In the genomic region with DNA sequence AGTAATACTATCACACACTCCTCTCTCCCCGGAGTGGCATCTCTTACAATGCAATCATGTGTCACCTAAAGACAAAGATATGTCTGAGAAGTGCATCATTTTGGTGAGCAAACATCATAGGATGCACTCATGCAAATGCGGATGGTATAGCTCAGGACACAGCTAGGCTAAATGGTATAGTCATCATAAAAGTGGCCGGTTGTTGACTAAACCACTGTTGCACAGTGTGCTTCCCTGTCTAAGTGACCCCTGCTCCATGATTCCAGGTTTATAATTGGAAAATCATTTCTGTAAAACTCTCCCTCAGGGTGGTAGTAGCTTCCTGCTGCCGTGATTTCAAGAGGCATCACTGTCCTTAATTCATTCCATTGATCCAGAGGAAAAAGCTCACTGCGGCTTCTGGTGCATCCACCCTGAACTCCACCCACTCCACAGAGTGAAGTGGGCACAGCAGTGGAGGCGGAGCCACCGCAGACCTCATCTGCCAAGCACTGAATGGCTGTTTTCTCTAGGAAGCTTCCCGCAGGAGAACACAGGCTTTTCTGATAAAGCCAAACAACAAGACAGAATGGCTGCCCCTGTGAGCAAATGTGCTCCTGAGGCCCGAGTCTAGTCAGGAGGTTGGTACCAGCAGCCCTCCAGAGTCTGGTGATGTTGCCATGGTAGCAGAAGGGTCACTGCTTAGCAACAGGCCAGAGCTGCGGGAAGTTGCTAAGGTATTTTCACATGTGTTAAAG, we compare ENCODE assay signal across 10 mouse cellular contexts. TPM values are rescaled to one million over a fixed set of nuclear protein-coding genes. Genes with fewer than 3 reads are reported as not detected.
DNase-seq lines count a peak whose midpoint lies in the region; ATAC-seq and TF ChIP-seq lines count a peak whose summit lies in the region.
"Had no signal": no experiment of that assay in that cellular context is flagged by ENCODE, and none has a peak within 500 bp of the region (broad histone marks: within the 10 kb centered on the region; RNA-seq: fewer than 3 reads in every experiment).

No protein-coding gene starts in this region.

- H3K27ac ChIP-seq in forebrain, embryonic 15.5 days (replicated peaks): peak overlapping the region; percentile 68
- peak overlapping the region; percentile 85 for H3K27ac ChIP-seq in midbrain, postnatal 0 days (ENCODE audit: low read depth, low read length)
- no peak overlapping the region for H3K27ac ChIP-seq in thymus, adult 2 months (ENCODE audit: control insufficient read depth, insufficient read depth, low read length)
- H3K27ac ChIP-seq: embryonic facial prominence, embryonic 13.5 days had no signal

- TF ChIP-seq CTCF in midbrain, postnatal 0 days (IDR thresholded peaks at IDR 0.05): no peak
- TF ChIP-seq CTCF in thymus, adult 2 months (IDR thresholded peaks at IDR 0.05; ENCODE audit: borderline replicate concordance, control insufficient read depth, extremely low read depth, insufficient read depth, low read length, poor library complexity): no peak

- peak; percentile 85 for ATAC-seq in forebrain, embryonic 15.5 days (replicated peaks)
- ATAC-seq in midbrain, postnatal 0 days (ENCODE audit: low FRiP score): peak; percentile 89
- no peak for ATAC-seq in megakaryocyte progenitor cell, adult 5-6 weeks (replicated peaks; ENCODE audit: poor library complexity)
- ATAC-seq: Patski had no signal

- no peak overlapping the region for H3K9ac ChIP-seq in forebrain, embryonic 15.5 days (replicated peaks)
- peak overlapping the region; percentile 39; the same call in 1 of the 2 replicates for H3K9ac ChIP-seq in midbrain, postnatal 0 days (replicated peaks; ENCODE audit: low read length, poor library complexity, severe bottlenecking)
- H3K9ac ChIP-seq: embryonic facial prominence, embryonic 13.5 days had no signal

- TF ChIP-seq POLR2A in thymus, adult 2 months (IDR thresholded peaks at IDR 0.05; ENCODE audit: control insufficient read depth, extremely low read depth, insufficient read depth, low read length, poor library complexity): no peak

- H3K27me3 ChIP-seq in forebrain, embryonic 15.5 days: no peaks in the 10 kb centered on the region
- no peaks in the 10 kb centered on the region for H3K27me3 ChIP-seq in midbrain, postnatal 0 days (ENCODE audit: insufficient read depth, low read length)
- H3K27me3 ChIP-seq in thymus, adult 2 months (ENCODE audit: control insufficient read depth, insufficient read depth, low read length): no peaks in the 10 kb centered on the region
- H3K27me3 ChIP-seq: embryonic facial prominence, embryonic 13.5 days had no signal

- H3K9me3 ChIP-seq in forebrain, embryonic 15.5 days: no peaks in the 10 kb centered on the region
- no peaks in the 10 kb centered on the region for H3K9me3 ChIP-seq in midbrain, postnatal 0 days (ENCODE audit: low read length)
- H3K9me3 ChIP-seq: embryonic facial prominence, embryonic 13.5 days had no signal

- peak; percentile 62 for DNase-seq in embryo, embryonic 10.5 days (ENCODE audit: low spot score)
- DNase-seq in layer of hippocampus, adult 9-11 months: peak; percentile 66
- DNase-seq in midbrain, postnatal 0 days (ENCODE audit: low spot score): peak; percentile 86
- DNase-seq in urinary bladder, postnatal 14 days (ENCODE audit: low spot score): no peak
- DNase-seq in urinary bladder, postnatal 10 days (ENCODE audit: low spot score): no peak
- DNase-seq in thymus, adult 2 months: no peak

- H3K36me3 ChIP-seq in forebrain, embryonic 15.5 days: no peaks in the 10 kb centered on the region
- no peaks in the 10 kb centered on the region for H3K36me3 ChIP-seq in midbrain, postnatal 0 days (ENCODE audit: insufficient read depth, low read length)
- H3K36me3 ChIP-seq in thymus, adult 2 months (ENCODE audit: control insufficient read depth, insufficient read depth, low read length): no peaks in the 10 kb centered on the region
- H3K36me3 ChIP-seq: embryonic facial prominence, embryonic 13.5 days had no signal

- no peak overlapping the region for H3K4me3 ChIP-seq in forebrain, embryonic 15.5 days
- no peak overlapping the region for H3K4me3 ChIP-seq in midbrain, postnatal 0 days (ENCODE audit: low read depth, low read length)
- no peak overlapping the region for H3K4me3 ChIP-seq in thymus, adult 2 months (ENCODE audit: control insufficient read depth, insufficient read depth, low read length)
- H3K4me3 ChIP-seq: embryonic facial prominence, embryonic 13.5 days had no signal

- no peak overlapping the region for H3K4me2 ChIP-seq in forebrain, embryonic 15.5 days (replicated peaks)
- H3K4me2 ChIP-seq in midbrain, postnatal 0 days (ENCODE audit: low read depth, low read length, poor library complexity, severe bottlenecking): no peak overlapping the region
- H3K4me2 ChIP-seq: embryonic facial prominence, embryonic 13.5 days had no signal

- H3K4me1 ChIP-seq in forebrain, embryonic 15.5 days: peaks cover 26% of the 10 kb centered on the region
- H3K4me1 ChIP-seq in midbrain, postnatal 0 days (ENCODE audit: insufficient read depth, low read length): peaks cover 18% of the 10 kb centered on the region; the same call in 1 of the 2 replicates
- H3K4me1 ChIP-seq in thymus, adult 2 months (replicated peaks; ENCODE audit: control insufficient read depth, insufficient read depth, low read length): no peaks in the 10 kb centered on the region

- 40% methylated on average over 10 of the region's 10 CpGs for whole genome bisulfite sequencing in forebrain, embryonic 15.5 days
- 33% methylated on average over 10 of the region's 10 CpGs for WGBS in midbrain, postnatal 0 days
- WGBS in thymus, adult 2 months: 90% methylated on average over 10 of the region's 10 CpGs

RNA-seq across cellular contexts. Expression of a gene that starts 38.9 kb away (rescaled TPM):
- 108 and 113 TPM in 2 replicates for polyA plus RNA-seq in forebrain, embryonic 15.5 days (2015; fragmentation: Nextera tagmentation; extraction: Ambion mirVana)
- total RNA-seq in midbrain, postnatal 0 days (2014; rRNA removed): 111 and 114 TPM in 2 replicates
- polyA plus RNA-seq in midbrain, postnatal 0 days (2015; fragmentation: Nextera tagmentation; extraction: Ambion mirVana): 88.1 and 95.5 TPM in 2 replicates
- polyA plus RNA-seq in thymus, adult 2 months (2012; rRNA removed): 71.6 and 86.8 TPM in 2 replicates
- 1,620 and 1,730 TPM in 2 replicates for total RNA-seq in megakaryocyte progenitor cell, adult 5-6 weeks (2015)
- total RNA-seq in megakaryocyte progenitor cell, adult 5-6 weeks (2017): 240 and 354 TPM in 2 replicates

Comparison
In these comparisons a context has a peak if more than half of its experiments do, and no peak if none do; other contexts are left out.
1. DNase-seq: peak in embryo, embryonic 10.5 days (single experiment), layer of hippocampus, adult 9-11 months (single experiment) and midbrain, postnatal 0 days (single experiment); none in urinary bladder, postnatal 14 days (single experiment), urinary bladder, postnatal 10 days (single experiment) and thymus, adult 2 months (single experiment).